Mouse (Mus musculus) hindlimb bud, embryonic 11.5 days (tissue): ENCODE data around the gene 1700018B08Rik.

Source experiments
- DNase-seq: peaks from one replicate; pipeline ENCODE4 v3.0.0-alpha.2; 2012; ENCODE audit warnings: low read depth, low spot score; ENCODE audit errors: extremely low spot score

1700018B08Rik gene

GRCm38 (mm10) chr8:121525111-121525818 is 18.9 kb downstream of the 1700018B08Rik start:
- no peak for DNase-seq

GRCm38 (mm10) chr8:121513429-121513828 is 30.7 kb downstream of the 1700018B08Rik start:
- peak; percentile 72 for DNase-seq

- DNase-seq, result no peak
Observed at GRCm38 (mm10) chr8:121511751-121512150, 32.4 kb downstream of the 1700018B08Rik start.

DNA sequence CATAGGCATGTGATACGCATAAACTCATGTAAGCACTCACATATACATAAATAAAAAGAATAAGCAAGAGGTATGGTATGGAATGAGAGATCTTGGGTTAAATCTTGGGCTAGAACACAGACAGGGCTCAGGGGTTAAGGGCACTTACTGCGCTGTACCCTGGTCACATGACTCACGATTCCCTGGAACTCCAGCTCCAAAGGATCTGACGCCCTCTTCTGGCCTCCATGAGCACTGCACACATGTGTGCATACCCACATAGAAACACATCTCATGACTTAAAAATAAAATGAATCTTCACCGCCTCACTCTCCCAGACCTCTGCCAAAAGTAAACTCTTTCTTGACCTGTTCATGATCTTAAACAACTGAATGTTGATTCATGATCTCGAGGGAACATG is 46.5 kb downstream of the 1700018B08Rik start:
- no peak for DNase-seq

DNA sequence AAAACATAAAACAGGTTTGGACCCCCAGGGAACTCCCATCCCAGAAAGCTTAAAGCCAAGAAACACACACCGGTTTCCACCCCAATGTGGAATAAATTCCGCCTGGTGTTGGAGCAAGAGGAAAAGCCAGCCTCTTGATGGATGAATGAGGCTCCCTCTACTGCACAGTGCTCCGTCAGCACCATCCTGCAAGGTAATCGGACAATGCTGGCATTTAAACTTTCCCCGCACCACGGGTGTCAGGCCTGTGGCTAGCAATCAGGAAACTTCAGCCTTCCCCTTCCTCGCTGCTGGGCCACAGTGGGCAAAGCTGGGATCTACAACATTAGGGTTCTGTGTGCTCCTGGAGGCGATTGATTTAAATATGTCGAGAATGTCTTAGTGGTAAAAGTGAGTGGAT is 52.5 kb downstream of the 1700018B08Rik start:
- no peak for DNase-seq

- DNase-seq, result no peak
Observed at GRCm38 (mm10) chr8:121484072-121484782, 59.9 kb downstream of the 1700018B08Rik start.
